Mouse (Mus musculus) T-helper 17 cell (primary cell): ENCODE measurements around the gene Rad9a.

ENCODE experiments used
- in situ Hi-C, 2 experiments: fragments of 300-600 bp; cut with MboI, MseI; formaldehyde crosslinking; loops; 1 replicate in 1 of 2; 2 replicates in 1 of 2; pipeline ENCODE4 v1.15.1; 2025; ENCODE audit warnings: high pct_unique_total_duplicates in 2 of 2

Gene Rad9a

GRCm38 (mm10) chr19:4218784-4219183, 17.3 kb upstream of the Rad9a start:
- in situ Hi-C loops, result no loop called here

- in situ Hi-C loops, result no loop called here
Observed at GRCm38 (mm10) chr19:4218293-4218692, 16.8 kb upstream of the Rad9a start.

GRCm38 (mm10) chr19:4217855-4218254, 16.4 kb upstream of the Rad9a start:
- in situ Hi-C loops, result no loop called here

- in situ Hi-C loops, result no loop called here
Observed at GRCm38 (mm10) chr19:4217140-4217539, 15.7 kb upstream of the Rad9a start.

DNA sequence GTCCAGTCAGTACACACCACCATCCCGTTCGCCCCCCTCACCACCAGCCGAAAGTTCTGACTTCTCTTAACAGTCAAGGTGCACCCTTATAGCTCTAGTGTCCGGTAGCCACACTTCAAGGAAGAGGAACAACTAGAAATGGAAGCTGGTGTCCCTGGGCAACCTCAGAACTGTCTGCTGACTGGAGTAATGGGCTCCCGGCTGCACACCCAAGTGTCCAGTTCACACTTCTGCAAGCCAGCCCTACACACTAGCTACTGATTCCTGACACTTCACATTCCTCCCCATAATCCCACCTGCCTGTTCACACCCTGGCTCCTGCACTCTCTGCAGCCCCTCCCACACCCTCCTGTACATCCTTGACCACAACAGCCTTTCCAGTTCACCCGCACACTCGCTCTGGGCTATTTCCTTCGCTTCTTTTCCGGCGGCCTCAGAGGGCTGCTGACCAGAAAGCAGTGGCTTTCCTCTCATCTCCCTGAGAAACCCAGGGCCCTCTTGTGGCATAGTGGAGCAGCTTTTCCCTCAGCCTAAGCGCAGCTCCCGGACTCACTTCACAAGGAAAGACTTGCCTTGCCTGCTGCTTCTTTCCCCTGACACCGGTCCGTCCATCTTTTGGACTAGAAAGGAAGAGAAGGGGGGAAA, 14.7 kb upstream of the Rad9a start:
- in situ Hi-C loops, result no loop called here

DNA sequence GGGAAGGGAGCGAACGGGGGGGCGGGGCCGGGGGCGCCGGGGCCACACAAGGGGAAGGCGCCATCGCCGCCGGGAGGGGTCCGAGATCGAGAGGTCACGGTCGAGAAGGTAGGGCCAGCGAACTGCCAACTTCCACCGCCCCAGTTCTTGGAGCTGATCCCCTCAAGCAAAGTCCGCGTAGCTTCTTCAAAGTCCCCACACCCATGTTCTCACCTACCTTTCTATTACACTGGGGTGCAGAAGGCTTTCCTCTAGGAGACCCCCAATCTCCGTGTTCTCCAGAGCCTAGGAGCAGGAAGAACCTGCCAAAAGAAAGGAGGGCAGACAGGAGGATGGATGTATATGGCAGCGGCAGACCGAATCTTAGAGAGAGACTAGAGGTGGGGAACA, 14.0 kb upstream of the Rad9a start:
- in situ Hi-C loops, result no loop called here

DNA sequence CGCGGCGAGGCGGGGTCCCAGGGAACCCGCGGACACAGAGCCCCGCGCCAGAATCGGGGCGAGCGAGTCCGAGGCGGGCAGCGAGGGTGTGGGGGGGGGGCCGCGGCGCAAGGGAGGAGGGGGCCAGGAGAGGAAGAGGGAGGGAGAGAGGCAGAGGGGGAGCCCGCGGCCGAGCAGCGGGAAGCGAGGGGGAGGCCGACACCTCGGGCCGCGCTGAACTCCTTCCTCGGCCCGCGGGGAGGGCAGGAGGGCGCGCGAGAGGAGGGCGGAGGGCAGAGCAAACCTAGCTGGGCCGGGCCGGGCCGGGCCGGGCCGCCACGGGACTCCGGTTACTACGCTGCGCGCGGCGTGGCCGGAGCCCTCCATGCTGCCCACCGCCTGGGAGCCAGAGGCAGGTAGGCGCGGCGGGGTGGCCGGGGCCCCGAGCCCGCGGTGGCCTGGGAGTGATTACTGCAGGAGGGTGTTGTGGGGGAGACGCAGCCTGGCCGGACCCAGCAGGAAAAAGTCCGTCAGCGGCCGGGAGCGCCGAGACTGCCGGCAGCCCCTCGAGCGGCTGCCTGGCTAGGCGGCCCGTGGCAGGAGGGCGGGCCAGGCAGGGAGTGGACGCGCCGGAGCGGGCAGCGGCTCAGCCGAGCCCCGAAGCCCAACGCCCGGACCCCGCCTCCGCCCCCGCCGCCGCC, 13.4 kb upstream of the Rad9a start:
- in situ Hi-C loops, result no loop called here

- in situ Hi-C loops, result no loop called here
Observed at GRCm38 (mm10) chr19:4214071-4214770, 12.8 kb upstream of the Rad9a start, which contains the start of the genes Clcf1 and AC109138.7. TSS of gene Clcf1 (plus strand) at chr19:4214238. TSS of gene AC109138.7 (plus strand) at chr19:4214357.

- in situ Hi-C loops, result no loop called here
Observed at GRCm38 (mm10) chr19:4213524-4213974, 12.1 kb upstream of the Rad9a start.

- in situ Hi-C loops, result no loop called here
Observed at GRCm38 (mm10) chr19:4211891-4212588, 10.6 kb upstream of the Rad9a start.

- in situ Hi-C loops, result loop anchor here in 1 of 2 experiments (5.0 kb wide), 1 partner anchor 34 kb away; no protein-coding TSS in a partner anchor
Observed at GRCm38 (mm10) chr19:4208563-4208962, 7.1 kb upstream of the Rad9a start.

DNA sequence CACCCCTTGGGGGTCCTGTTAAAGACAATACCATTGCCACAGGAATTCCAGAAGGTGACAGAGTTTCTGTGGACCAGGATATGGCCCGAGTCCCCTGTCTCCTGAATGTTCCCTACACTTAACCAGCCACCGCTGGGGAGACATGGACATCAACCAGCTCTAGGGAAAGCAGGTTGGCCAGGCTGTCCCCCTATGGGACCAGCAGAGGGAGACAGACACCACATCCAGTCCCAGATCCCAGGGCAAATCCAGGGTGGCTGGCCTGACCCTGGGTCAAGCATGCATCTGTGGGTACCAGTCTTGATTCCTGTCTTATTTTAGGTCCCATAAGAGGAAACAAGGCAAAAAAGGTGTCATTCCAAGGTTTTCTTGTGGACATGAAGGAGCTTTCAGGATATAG, 5.5 kb upstream of the Rad9a start:
- in situ Hi-C loops, result loop anchor here in 1 of 2 experiments (5.0 kb wide), 1 partner anchor 35 kb away; no protein-coding TSS in a partner anchor

- in situ Hi-C loops, result loop anchor here in 1 of 2 experiments (5.0 kb wide), 1 partner anchor 37 kb away; no protein-coding TSS in a partner anchor
Observed at GRCm38 (mm10) chr19:4204889-4205288, 3.4 kb upstream of the Rad9a start.

DNA sequence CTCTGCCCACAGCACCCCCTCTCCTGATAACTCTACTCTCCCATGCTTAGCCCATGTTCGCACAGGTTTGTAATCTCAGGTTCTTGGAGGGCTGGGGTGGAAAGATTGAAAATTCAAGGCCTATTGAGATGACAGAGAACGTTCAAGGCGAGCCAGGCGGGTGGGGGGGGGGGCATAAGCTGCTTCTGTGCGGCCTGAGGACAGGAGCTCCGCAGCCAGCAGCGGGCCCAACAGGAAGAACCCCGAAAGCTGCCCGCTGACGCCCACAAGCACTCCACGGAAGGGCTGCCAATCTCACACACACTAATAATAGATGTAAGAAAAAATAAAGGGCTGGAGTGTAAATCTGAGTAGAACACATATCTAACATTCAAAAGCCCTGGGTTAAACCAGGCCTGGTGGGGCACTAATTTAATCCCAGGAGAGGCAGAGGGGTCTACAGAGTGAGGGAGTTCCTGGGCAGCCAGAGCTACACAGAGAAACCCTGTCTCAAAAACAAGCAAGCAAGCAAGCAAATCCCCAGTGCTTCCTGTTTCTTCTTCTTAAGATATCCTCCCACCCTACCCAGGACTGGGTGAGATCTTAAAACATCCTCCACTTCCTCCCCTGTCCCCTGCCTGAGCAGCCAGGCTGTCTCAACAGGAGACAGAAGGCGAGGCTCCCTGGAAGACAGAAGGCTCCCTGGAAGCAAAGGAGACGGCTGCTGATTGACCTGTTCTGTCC, 2.3 kb upstream of the Rad9a start:
- in situ Hi-C loops, result no loop called here

DNA sequence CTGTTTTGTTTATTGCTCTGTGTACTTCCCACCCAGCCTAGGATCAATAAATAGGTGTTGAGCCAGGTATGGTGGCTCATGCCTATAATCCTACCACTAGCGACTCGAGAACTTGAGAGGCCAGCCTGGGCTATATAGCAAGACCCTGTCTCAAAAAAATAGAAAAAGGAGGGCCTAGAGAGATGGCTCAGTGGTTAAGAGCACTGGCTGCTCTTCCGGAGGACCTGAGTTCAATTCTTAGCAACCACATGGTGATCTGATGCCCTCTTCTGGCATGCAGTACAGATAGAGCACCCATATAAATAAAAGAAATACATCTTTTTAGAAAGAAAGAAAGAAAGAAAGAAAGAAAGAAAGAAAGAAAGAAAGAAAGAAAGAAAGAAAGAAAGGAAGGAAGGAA, 1.7 kb upstream of the Rad9a start:
- in situ Hi-C loops, result no loop called here

DNA sequence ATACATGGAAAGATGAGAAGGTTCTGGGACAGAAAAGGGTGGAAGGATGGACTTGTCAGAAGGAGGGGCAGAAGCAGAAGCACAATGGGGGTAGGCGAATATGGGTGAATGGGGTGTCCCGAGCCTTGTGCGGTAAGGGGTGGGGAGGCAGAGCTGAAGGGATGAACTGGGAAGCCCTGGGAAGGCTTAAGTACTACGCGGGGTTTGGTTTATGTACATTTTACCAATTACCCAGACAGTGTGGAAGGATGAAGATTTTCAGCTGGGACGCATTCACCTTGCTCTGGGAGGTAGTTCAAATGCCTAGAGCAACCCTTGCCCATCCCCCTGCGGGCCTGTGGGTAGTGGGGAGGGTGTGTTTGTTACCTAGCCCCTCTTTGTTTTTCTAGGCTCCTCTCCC, 687 bp upstream of the Rad9a start:
- in situ Hi-C loops, result no loop called here

DNA sequence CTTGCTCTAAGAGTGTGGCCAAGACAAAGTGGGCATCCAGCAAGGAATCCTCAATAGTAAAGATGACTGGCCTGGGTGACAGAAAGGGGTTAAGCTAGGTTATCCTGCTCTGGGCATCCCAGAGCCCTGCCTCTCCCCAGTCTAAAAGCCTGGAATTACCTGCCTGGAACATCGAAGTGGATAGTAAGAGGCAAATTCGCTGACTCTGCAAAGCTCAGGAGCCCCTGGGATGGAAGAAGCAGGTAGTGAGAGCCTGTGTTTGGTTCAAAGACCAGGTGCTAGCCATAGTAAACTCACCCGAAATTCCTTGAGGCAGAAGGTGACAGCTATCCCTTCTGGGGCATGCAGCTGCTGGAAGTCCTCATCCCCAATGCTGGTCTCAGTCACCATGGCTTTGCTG, 4.3 kb downstream of the Rad9a start:
- in situ Hi-C loops, result no loop called here

DNA sequence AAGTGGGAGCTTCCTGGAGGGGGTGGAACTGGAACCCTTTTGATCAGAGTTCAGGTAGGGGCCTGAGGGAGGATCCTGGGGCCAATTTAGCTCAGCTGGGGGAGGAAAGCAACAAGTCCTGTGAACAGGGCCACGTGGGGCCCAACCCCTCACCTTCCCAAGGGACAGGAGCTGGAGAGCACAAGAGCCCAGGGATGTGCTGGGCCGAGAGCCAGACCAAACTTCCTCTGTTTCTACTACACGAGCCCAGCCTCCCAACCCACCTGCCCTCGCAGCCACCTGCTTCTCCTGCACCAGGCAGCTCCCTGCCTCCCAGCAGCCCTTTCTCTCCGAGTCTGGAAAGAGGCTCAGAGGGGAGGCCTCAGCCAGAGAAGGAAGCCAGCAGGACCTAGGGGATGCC, 4.9 kb downstream of the Rad9a start:
- in situ Hi-C loops, result no loop called here

- in situ Hi-C loops, result no loop called here
Observed at GRCm38 (mm10) chr19:4196048-4196447, 5.4 kb downstream of the Rad9a start.

DNA sequence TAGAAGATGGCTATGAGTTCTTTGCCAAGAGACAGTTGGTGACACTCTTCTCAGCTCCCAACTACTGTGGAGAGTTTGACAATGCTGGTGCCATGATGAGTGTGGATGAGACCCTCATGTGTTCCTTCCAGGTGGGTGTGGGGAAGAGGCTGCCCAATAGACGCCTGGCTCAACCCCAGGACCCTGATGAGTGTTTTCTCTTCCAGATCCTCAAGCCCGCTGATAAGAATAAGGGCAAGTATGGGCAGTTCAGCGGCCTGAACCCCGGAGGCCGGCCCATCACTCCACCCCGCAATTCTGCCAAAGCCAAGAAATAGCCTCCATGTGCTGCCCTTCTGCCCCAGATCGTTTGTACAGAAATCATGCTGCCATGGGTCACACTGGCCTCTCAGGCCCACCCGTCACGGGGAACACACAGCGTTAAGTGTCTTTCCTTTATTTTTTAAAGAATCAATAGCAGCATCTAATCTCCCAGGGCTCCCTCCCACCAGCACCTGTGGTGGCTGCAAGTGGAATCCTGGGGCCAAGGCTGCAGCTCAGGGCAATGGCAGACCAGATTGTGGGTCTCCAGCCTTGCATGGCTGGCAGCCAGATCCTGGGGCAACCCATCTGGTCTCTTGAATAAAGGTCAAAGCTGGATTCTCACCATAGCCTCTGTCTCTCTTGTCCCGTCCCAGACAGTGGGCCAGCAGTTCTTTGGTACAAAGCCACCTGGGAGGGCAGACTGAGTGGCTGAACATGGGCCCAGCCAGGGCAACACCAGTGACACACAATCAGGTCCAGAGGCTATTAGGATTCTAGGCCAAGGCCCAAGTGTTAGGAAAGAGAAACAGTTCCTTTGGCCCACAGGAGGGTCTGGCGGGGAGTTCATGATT, 6.4 kb downstream of the Rad9a start:
- in situ Hi-C loops, result no loop called here
